Mouse (Mus musculus) bone marrow macrophage, adult 2 months (primary cell): ENCODE results near the gene Dusp8. TPM values are rescaled to one million over a fixed set of nuclear protein-coding genes. Genes with fewer than 3 reads are reported as not detected.

Source experiments
- H3K27ac ChIP-seq: 2 replicates; pipeline ENCODE4 v1.5.1; 2012; ENCODE audit warnings: low read depth, low read length; ENCODE audit not compliant: insufficient read depth
- H3K4me1 ChIP-seq: 2 replicates; pipeline ENCODE4 v1.6.1; 2012; ENCODE audit warnings: low read length; ENCODE audit not compliant: control insufficient read depth, insufficient read depth
- H3K4me3 ChIP-seq: 2 replicates; pipeline ENCODE4 v1.5.1; 2012; ENCODE audit warnings: mild to moderate bottlenecking, low read length, moderate library complexity; ENCODE audit not compliant: insufficient read depth
- CTCF ChIP-seq: IDR thresholded peaks from 2 replicates; pipeline ENCODE4 v1.5.1; 2012; ENCODE audit warnings: low read depth, mild to moderate bottlenecking, low read length, moderate library complexity
- POLR2A ChIP-seq: IDR thresholded peaks from 2 replicates; pipeline ENCODE4 v1.6.1; 2012; ENCODE audit warnings: mild to moderate bottlenecking, low read depth, low read length, borderline replicate concordance
- polyA plus RNA-seq: library from polyadenylated mRNA; stranded (reverse); fragments of >200 nt; gene quantifications from 2 replicates; pipeline ENCODE4 v1.2.4, GENCODE M21; 2012; ENCODE audit not compliant: missing spikeins, insufficient read depth, insufficient read length

The Dusp8 gene
- polyA plus RNA-seq, 1 experiment = 0.46 TPM

DNA sequence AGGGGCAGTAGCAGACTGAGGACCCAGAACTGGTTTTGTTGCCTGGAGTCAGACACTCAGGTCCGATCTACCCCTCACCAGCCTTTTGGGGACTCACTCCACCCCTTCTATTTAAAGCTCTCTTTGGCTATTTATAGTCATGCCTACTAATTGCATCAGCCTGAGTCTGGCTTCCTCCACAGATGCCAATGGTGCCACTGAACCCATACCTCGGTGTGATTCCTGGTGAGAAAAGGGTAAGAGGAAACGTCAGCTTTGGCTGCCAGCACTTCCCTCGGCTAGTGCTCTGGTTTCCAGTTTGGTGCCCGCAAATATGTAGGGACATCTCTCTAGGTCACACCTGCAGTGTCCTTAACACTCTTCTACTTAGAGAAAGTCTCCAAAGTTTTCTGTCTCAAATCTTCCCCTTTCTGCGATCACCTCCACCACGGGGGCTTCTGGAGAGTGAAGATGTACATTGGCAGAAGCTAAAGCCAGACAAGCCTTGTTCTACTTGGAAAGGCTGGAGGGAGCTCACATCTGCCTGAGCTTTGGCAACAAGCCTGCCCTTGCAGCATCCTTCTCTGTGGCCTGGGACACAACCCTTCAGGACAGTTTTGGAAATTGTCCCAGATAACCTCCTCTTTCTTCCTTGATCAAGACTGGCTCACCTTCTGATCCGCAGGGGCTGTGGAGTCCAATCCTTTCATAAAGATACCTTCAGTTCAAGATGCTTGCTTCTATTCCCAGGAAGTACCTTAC lies 21.3 kb downstream of the Dusp8 start:
- H3K4me3 ChIP-seq = no peak overlapping the region
- no peak overlapping the region for H3K27ac ChIP-seq
- H3K4me1 ChIP-seq = peaks cover 22% of the 10 kb centered on the region
- TF ChIP-seq POLR2A (no peak), CTCF (no peak)

DNA sequence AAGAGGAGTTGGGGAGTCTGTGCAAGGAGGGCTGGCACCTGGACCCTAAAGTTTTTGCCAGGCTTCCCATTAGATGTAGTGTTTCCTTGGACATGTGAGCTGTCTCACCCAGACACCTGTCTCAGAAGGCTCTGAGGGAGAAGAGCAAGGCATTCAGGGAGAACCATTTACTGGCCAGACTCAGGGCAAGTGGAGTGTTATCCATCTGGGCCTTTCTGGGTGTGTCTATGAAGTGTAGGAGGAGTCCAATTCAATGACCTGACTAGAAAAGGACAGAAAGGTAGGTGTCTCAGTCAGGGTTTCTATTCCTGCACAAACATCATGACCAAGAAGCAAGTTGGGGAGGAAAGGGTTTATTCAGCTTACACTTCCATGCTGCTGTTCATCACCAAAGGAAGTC lies 23.9 kb downstream of the Dusp8 start:
- H3K4me1 ChIP-seq = peaks cover 38% of the 10 kb centered on the region
- no peak overlapping the region for H3K27ac ChIP-seq
- no peak overlapping the region for H3K4me3 ChIP-seq
- TF ChIP-seq POLR2A = no peak
- no peak for TF ChIP-seq CTCF

DNA sequence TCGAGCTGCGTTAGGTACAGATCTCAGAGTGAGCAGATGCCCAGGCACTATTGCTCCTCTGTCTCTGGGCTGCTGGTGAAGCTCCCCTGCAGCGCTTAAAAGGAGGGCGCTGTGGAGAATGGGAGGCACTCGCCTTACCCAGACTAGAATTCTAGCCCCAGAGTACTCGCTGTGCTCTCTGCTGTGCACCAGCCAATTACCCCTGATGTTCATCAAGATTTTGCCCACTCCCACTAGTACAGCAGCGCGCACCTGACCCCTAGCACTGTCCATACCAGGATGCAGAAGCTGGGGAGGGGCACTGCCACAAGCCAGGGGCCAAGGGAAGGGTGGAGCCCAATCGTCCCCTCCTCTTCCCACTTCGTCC lies 24.4 kb downstream of the Dusp8 start:
- TF ChIP-seq POLR2A (no peak), CTCF (no peak)
- Histone ChIP-seq H3K4me1 (peaks cover 38% of the 10 kb centered on the region), H3K27ac (no peak overlapping the region), H3K4me3 (no peak overlapping the region)

DNA sequence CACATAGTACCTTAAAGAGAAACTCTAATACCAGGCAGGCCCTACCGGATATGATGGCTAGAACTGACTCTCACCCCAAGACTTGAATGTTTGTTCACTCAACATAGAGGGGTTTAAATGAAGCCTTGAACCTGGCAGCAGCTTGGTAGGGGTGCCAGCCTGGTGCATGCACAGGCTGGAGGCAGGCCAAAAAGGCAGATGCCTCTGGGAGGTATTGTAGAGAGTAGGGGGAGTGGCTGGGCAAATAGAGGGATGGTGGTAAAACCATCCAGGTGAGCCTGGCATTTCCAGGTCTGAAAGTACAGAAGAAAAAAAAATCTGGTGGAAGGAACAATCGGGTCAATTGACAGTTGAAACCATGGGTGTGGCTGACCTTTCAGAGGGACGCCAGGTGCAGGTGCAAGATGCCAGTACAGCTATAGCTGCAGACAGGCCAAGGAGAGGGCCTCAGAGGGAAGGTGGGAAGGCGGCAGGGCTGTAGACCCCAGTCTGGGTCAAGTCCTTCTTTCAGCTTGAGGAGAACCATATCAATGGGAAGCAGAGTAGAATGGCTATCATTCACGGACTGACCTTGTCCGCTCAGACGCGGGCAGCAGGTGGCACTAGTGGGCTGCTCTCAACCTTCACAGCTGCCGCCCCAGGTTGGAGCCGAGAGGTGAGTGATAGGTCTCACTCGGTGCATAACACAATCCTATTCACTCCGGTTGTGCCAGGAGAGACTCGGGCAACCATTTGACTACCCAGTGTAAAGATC lies 25.0 kb downstream of the Dusp8 start:
- peaks cover 38% of the 10 kb centered on the region for H3K4me1 ChIP-seq
- TF ChIP-seq CTCF (peak; percentile 56), POLR2A (no peak)
- H3K4me3 ChIP-seq = no peak overlapping the region
- H3K27ac ChIP-seq = no peak overlapping the region

DNA sequence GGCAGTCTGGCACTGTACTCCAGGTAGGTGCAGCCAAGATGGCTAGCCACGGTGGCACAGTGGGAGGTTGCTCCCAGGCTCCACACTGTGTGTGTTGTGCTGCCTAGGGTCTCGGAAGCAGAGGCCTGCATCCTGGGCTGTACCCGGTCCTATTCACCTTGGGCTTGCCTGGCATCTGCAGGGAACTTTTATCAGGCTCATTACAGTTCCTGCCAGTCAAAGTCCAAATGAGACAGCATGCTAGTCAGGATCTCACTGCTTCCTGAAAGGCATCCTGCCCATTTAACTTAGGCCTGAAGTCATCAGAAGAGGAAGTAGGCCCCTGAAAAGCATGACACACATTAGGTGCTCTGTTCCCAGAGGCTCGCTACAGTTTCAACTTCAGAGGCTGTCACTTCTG lies 27.2 kb downstream of the Dusp8 start:
- peaks cover 30% of the 10 kb centered on the region for H3K4me1 ChIP-seq
- TF ChIP-seq POLR2A (no peak), CTCF (no peak)
- peak overlapping the region; percentile 90 for H3K27ac ChIP-seq
- no peak overlapping the region for H3K4me3 ChIP-seq

DNA sequence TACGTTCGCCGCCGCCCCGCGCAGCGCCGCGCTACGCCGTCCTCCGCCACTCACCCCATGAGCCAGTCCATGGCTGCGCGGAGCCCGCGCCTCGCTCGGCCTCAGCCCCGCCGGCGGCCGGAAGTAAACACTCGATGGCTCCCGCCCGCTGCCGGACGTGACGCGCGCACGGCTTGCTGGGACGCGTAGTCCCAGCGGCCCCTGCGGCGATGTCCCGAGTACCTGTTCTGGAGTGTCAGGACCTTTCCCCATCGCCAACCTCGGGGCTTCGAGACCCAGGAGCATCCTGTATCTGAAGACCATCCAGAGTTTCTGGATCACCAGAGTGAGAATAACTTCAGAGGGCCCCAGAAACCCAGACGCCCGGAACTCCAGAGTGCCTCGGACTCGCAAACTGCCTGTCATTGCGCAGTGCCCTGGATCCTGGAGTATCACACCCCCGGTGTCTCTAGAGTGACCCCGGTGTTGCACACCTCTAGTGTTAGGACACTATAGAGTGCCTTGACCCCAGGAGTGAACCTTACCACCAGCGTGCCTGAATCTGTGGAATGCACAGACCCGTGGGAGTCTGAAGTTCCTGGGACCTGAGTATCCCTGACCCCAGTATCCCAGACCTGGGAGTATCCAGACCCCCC lies 34.6 kb downstream of the Dusp8 start, which contains the start of gene Mob2:
Gene Mob2 (minus strand): TSS at position 135 of the 635 bp plus-strand sequence.
- H3K4me3 ChIP-seq = peak within 1 kb of the TSS; percentile 93
- TF ChIP-seq POLR2A = no peak
- TF ChIP-seq CTCF = no peak
- peak within 1 kb of the TSS; percentile 42 for H3K27ac ChIP-seq
- H3K4me1 ChIP-seq = peaks cover 35% of the 10 kb centered on the region

DNA sequence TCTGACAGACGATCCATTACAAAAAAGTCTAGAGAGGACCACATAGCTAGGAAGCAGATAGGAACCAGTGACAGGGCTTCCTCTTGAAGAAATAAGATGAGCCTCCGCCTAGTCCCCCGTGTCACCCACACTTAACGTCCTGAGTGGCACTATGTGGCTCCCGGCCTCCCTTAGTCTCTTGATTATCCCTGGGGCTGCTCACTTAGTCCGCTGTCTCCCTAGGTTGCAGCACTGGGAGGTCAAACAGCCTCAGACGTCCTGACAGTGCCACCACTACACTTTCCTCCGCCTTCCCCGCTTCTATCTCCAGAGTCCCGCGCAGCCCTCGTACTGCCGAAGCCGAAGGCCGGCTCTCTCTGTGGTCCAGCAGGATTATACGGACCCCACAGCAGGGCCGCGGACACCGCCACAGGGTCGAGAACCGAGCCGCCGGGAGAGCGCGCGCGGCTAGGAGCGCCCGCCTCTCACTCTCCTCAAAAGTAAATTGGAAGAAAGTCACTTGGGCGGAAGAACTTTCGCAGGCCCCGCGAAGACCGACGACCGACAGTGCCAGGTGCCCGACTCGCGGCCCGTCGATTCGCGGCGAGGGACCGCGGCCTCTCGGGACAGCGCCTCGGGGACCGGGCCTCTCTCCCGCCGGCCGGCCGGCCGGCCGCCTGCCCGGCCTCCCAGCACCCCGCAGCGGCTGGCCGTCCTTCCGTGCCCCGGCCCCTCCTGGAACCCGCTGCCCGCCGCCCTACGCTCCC lies 35.3 kb downstream of the Dusp8 start:
- Histone ChIP-seq H3K27ac (peak overlapping the region; percentile 42), H3K4me3 (peak overlapping the region; percentile 93), H3K4me1 (peaks cover 41% of the 10 kb centered on the region)
- TF ChIP-seq CTCF (no peak), POLR2A (no peak)

DNA sequence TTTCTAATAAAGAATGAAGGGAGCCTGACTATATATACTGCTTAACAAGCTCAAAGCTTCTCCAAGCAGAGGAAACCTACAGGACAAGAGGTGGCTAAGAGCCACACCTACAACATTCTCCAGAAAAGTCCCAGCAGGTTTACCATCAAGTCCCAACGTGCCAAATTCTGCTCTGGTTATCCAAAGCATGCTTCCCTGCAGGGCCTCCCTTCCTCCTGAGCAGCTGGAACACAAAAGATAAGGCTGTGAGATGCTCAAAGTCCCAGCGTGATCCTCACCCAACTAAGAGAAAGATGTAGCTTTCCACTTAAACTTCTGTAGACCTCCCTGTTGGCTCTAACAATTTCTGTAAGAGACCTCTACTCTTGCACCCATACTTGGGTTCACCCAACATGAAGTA lies 36.6 kb downstream of the Dusp8 start:
- Histone ChIP-seq H3K27ac (no peak overlapping the region), H3K4me1 (peaks cover 43% of the 10 kb centered on the region), H3K4me3 (no peak overlapping the region)
- no peak for TF ChIP-seq CTCF
- no peak for TF ChIP-seq POLR2A

DNA sequence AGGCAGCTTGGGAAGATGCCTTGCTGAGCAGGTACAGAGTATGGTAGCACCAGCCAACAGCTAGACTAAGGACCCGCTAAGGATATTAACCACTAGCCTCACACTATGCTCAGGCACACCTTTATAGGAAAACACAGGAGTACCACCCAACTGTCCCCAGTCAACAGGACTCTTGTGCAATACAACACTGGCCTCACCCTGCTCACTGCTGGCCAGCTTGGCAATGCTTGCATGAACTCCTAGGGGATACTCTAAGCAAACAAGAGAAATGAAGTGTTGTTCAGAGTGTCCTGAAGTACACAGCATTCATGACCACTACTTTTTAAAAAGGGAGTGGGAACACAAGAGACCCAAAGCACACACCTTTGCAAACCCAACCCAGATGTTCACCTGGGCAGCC lies 38.5 kb downstream of the Dusp8 start:
- Histone ChIP-seq H3K4me1 (peaks cover 43% of the 10 kb centered on the region), H3K27ac (peak overlapping the region; percentile 59), H3K4me3 (no peak overlapping the region)
- no peak for TF ChIP-seq POLR2A
- TF ChIP-seq CTCF = no peak

DNA sequence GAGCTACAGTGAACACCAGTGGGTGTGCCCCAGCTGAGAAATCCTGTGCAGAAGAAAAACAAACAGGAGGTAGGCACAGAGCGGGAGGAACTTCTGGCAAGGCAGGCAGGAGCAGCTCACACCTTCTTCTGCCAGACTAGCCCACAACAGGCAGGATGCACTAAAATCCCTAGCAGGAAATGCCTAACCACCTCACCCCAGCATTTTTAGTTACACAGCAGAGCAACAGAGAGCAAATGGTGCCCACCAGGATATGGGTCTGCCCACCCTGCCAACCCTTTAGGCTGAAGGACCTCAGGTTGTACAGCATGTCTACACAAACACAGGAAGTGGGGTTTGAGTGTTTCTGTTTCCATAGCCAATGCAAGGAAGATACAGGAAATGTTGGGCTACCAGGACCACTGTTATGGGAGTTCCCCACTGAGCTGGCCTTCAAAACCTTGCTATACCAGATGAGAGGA lies 39.0 kb downstream of the Dusp8 start:
- no peak overlapping the region for H3K4me3 ChIP-seq
- peak overlapping the region; percentile 59 for H3K27ac ChIP-seq
- peaks cover 43% of the 10 kb centered on the region for H3K4me1 ChIP-seq
- TF ChIP-seq CTCF (no peak), POLR2A (no peak)
